Mouse (Mus musculus) ES-E14 (cell line): Measurements from ENCODE around the gene Tmem274.

Source experiments
- CHD2 ChIP-seq: IDR thresholded peaks from 2 replicates; pipeline ENCODE4 v1.6.1; 2014; ENCODE audit warnings: mild to moderate bottlenecking, low read depth, low read length, inconsistent platforms
- HCFC1 ChIP-seq: IDR thresholded peaks from 2 replicates; pipeline ENCODE4 v1.6.1; 2012; ENCODE audit warnings: low read length, inconsistent platforms, borderline replicate concordance; ENCODE audit not compliant: insufficient read depth
- ZNF384 ChIP-seq: IDR thresholded peaks from 2 replicates; pipeline ENCODE4 v1.6.1; 2012; ENCODE audit warnings: low read depth, low read length, inconsistent platforms

DNA sequence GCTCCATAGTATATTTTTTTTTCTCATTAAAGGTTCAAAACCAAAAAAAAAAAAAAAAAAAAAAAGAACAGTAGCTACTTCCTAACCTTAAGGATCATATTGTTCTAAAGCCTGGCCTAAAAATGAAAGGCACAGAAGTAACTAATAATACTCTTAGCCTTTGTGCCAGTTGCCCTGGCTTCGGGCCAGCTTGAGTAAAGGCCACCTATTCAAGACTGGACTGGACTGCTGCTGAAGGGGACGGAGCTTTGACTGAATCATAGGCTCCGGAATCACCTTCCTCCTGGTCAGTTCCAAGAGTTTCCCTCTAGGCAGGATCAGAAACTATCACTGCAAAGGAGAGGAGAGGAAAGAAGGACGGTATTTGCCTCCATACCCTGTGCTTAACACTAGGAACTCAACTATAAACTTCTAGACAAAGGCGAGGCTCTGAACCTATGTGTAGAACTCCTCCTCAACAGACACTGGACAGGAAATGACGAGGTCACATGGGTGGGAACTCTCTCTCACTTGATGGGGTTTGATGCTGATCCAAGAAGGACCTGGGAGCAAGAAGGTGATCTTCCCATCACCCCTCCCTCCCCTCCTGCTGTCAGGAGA lies 19.2 kb upstream of the Tmem274 start:
- TF ChIP-seq ZNF384 (no peak), HCFC1 (no peak), CHD2 (no peak)
